Mouse (Mus musculus) E14TG2a.4 (cell line): Measurements from ENCODE around the gene Prm1.
A peak's percentile ranks its signal among the peaks of the same experiment; 100 is the strongest.
"Not testable (repeated sequence)": the region's sequence is repeated elsewhere in the genome, so short reads cannot be mapped to it uniquely, and the experiment has no call there.

Source experiments
- H3K27me3 ChIP-seq: 2 replicates; pipeline ENCODE4 v1.6.1; 2014; ENCODE audit warnings: low read length, control low read depth; ENCODE audit not compliant: insufficient read depth
- H3K36me3 ChIP-seq: 2 replicates; pipeline ENCODE4 v1.6.1; 2014; ENCODE audit warnings: low read length, control low read depth; ENCODE audit not compliant: insufficient read depth
- H3K4me1 ChIP-seq: replicated peaks from 2 replicates; pipeline ENCODE4 v1.6.1; 2014; ENCODE audit warnings: low read depth, low read length, control low read depth
- H3K4me3 ChIP-seq: replicated peaks from 2 replicates; pipeline ENCODE4 v1.5.1; 2014; ENCODE audit warnings: mild to moderate bottlenecking, low read length
- H3K9me3 ChIP-seq: 2 replicates; pipeline ENCODE4 v1.6.1; 2014; ENCODE audit warnings: low read length, control low read depth
- CTCF ChIP-seq: conservative IDR thresholded peaks from 2 replicates; pipeline ENCODE4 v1.5.1; 2014; ENCODE audit warnings: low read length
- NANOG ChIP-seq: IDR thresholded peaks from 2 replicates; pipeline ENCODE4 v1.6.1; 2014; ENCODE audit warnings: borderline replicate concordance, low read length, mixed read lengths
- POU5F1 ChIP-seq: IDR thresholded peaks from 2 replicates; pipeline ENCODE4 v1.6.1; 2014; ENCODE audit warnings: low read length, borderline replicate concordance

The Prm1 gene

DNA sequence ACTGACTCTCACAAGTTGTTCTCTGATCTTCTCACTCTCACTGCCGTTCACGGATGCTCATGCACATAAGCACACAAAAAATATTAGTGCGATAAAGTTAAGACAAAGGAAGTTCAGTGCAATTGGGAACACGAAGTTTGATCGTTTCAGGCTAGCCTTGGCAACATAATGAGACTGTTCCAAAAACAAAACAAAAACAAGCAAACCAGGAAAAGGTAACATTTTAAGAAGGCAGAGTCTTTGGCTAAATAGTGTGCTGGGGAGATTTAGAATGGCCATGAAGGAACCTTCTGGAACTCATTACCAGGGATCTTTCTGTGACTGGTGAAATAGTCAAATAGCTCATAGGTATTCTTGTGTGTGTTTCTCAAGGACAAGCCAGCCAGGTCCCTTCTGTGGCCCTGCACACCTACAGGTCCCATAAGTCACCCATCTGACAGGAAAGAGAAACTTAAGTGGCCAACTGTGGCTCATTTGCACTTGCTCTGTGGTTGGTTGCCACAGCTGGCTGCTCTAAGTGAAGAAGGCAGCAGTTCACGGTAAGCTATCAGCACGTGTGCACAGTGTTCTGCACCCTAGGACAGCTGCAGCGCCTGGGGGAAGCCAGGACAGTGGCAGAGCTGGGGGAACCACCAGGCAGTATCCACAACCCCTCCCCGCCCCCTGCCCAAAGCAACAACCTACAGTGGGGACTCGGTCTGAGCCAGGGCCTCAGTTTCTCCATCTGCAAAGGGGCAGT lies at the start of gene Prm1:
TSS of gene Prm1 (minus strand) at position 51 of the 739 bp plus-strand sequence.
- Histone ChIP-seq H3K4me1 (0 out of 2 replicates have a peak, but pooled peaks cover 4% of the 10 kb centered on the region), H3K36me3 (no peaks in the 10 kb centered on the region), H3K4me3 (no peak within 1 kb of the TSS), H3K27me3 (peaks cover 39% of the 10 kb centered on the region), H3K9me3 (no peaks in the 10 kb centered on the region)
- TF ChIP-seq POU5F1: no peak
- TF ChIP-seq NANOG: no peak
- TF ChIP-seq CTCF: no peak

DNA sequence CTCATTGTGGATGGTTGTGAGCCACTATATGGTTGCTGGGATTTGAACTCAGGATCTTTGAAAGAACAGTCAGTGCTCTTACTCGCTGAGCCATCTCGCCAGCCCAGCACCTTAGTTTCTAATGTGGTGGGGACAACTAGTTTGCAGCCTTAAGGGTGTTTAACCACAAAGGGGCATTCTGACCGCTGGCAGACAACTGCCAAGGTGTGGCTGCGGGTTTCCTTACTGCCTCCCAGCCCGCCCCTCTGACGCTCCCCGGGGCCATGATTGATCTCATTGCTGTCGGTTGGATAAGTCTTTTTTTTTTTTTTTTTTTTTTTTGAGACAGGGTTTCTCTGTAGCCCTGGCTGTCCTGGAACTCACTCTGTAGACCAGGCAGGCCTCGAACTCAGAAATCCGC lies 46.6 kb upstream of the Prm1 start:
- not testable (repeated sequence) for H3K36me3 ChIP-seq, H3K4me1 ChIP-seq, H3K27me3 ChIP-seq, H3K9me3 ChIP-seq, H3K4me3 ChIP-seq

DNA sequence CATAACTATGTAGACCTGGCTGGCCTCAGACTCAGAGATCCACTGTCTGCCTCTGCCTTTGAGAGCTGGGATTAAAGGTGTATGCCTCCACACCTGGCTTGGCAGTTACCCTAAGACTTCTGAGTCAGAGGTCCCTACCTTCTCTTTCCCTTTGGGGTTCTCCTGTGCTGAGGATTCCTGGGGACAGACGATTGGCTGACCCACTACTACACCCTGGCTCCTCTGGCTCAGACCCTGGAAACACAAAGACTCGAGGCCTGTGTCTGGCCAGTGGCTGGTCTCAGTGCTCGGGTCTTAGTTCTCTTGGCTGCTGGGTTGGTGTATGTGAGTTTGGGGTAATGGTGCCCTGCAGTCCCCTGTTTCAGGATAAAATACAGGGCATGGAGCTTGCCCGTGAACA lies 45.3 kb upstream of the Prm1 start:
- Histone ChIP-seq H3K4me3 (no peak overlapping the region), H3K36me3 (no peaks in the 10 kb centered on the region), H3K9me3 (no peaks in the 10 kb centered on the region), H3K4me1 (peaks cover 12% of the 10 kb centered on the region), H3K27me3 (no peaks in the 10 kb centered on the region)
- TF ChIP-seq CTCF (no peak), NANOG (no peak), POU5F1 (no peak)

DNA sequence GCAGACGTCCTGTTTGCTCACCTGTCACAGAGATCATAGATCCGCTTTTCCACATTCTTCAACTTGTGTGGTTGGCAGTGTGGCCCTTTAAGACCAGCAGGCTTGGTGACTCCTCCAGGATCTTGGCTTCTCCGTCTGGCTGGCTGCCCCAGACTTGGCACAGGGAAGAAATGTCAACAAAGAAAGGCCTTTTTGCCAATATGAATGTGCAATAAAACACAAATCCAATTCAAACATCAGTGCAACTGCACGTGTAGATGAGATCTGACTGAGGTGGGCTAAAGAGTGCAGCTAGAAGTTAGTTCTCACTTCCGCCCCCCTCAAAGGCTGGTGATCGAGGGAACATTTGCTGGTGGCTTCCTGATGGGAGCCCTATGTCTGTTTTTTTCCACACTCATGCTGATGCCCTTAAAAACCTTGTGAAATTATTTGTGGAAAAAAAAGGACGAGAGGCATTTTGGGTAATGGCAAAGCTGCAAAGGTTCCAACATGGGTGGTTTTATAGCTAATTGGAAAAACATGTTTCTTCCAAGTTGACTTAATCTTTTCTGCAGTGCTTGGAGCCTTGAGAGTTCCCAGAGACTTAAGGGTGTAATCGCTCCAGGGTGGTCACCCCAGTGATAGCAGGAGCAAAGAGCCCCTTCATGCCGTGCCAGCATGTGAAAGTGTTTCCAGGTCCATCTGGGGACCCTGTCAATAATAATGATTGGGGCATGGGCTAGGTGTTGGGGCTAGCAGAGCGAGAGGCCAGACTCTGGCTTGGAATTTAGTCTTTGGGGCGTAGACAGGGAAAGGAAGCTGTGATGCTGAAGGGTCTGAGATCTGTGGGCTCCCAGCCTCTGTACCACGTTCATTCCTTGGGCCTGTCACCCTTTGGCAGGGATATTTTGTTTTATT lies 44.6 kb upstream of the Prm1 start:
- Histone ChIP-seq H3K9me3 (no peaks in the 10 kb centered on the region), H3K36me3 (no peaks in the 10 kb centered on the region), H3K4me3 (no peak overlapping the region), H3K4me1 (peaks cover 13% of the 10 kb centered on the region), H3K27me3 (no peaks in the 10 kb centered on the region)
- TF ChIP-seq POU5F1: no peak
- TF ChIP-seq CTCF: no peak
- TF ChIP-seq NANOG: no peak

DNA sequence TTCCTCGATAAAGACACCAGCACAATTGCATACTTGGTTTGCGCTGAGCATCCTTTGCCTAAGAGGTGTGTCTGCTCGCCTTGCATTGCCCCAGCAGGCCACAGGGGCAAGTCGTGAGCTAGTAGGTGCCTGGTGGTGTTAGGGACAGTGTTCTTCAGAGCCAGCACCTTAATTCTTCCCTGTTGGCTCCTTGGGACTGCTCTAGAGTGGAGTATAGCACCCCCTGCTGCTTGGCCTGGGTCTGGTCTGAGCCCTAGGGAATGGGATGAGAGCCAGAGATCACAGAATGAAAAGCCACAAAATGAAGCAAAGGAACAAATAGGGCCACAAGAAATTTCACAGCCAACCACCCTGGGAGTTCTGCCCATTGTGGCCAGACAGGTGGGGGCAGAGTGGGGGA lies 40.9 kb upstream of the Prm1 start:
- TF ChIP-seq NANOG (no peak), CTCF (peak; percentile 63)
- Histone ChIP-seq H3K27me3 (no peaks in the 10 kb centered on the region), H3K4me3 (no peak overlapping the region), H3K9me3 (no peaks in the 10 kb centered on the region), H3K36me3 (no peaks in the 10 kb centered on the region), H3K4me1 (peaks cover 36% of the 10 kb centered on the region)

DNA sequence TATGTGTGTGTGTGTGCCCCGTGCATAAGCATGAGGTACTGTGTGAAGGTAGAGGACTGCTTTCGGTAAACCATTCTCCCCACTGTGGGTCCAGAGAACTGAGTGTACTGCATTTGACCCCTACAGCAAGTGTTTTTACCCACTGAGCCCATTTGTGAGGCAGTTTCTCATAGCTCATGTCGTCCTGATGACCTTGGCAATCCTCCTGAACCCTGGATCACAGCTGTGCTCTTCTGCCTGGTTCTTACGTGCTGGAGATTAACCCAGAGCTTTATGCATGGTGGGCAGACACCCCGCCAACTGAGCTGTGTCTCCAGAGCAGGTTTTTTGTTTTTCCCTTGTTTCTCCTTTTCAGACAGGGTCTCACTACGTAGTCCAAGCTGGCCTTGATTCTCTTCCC lies 40.3 kb upstream of the Prm1 start:
- Histone ChIP-seq H3K9me3 (no peaks in the 10 kb centered on the region), H3K4me3 (no peak overlapping the region), H3K36me3 (no peaks in the 10 kb centered on the region), H3K4me1 (peaks cover 41% of the 10 kb centered on the region), H3K27me3 (no peaks in the 10 kb centered on the region)
- TF ChIP-seq NANOG (no peak), CTCF (no peak), POU5F1 (no peak)

DNA sequence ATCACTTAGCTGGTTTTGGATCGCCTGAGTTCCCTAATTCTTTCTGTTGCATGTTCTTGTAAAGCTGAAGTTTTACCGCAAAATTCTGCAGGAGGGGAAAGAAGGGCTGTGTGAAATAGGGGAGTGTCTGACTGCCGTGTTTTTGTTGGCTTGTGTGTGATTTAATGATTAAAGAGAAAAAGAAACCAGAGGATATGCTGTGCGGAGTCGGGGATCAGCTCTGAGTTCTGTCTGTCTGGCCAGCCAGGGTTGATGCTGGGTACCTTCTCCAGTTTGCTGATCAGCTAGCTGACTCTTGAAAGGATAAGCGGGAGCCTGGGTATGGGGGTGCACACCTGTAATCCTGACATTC lies 38.7 kb upstream of the Prm1 start:
- TF ChIP-seq POU5F1 (no peak), CTCF (no peak)
- peaks cover 51% of the 10 kb centered on the region for H3K4me1 ChIP-seq
- H3K36me3 ChIP-seq: peaks cover 12% of the 10 kb centered on the region
- H3K4me3 ChIP-seq: peak overlapping the region; percentile 63
- H3K27me3 ChIP-seq: no peaks in the 10 kb centered on the region
- H3K9me3 ChIP-seq: no peaks in the 10 kb centered on the region

DNA sequence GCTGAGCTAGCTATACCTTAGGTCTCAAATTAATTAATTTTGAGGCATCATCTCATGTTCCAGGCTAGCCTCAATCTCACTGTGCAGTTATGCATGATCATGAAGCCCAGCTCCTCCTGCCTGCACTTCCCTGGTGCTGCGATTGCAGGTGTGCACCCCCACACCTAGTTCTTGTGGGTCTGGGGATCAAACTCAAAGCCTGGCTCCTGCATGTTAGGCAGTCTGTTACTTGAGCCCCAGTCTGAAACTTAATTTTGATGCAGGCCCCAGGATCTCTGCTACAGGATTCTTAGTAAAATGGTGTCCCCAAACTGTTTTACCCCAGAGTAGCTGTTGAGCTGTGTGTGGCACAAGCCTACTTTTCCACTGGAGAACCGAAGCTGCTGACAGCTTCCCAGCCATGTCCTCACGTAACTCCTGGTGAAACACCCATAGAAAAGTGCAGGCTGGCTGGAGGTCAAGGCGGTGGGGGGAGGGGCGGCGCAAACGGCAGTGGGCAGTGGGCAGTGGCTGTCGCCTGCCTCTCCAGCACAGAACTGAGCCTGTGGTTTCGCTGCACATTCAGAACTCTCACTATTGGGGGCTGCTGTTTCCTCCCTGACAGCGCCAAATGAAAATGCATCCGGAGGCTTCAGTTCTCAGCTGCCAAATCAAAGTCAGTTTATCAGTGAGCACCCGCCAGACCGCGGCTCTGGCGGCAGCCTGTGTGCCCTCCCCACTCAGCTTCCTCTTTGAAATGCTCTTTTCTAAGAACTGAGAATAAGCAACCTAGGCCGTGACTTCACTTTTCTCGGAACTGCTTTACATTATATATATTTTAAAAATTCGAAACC lies 38.1 kb upstream of the Prm1 start:
- peaks cover 55% of the 10 kb centered on the region for H3K4me1 ChIP-seq
- peak overlapping the region; percentile 63 for H3K4me3 ChIP-seq
- TF ChIP-seq CTCF (no peak), NANOG (no peak), POU5F1 (no peak)
- H3K36me3 ChIP-seq: peaks cover 12% of the 10 kb centered on the region
- no peaks in the 10 kb centered on the region for H3K9me3 ChIP-seq
- no peaks in the 10 kb centered on the region for H3K27me3 ChIP-seq
